Mouse (Mus musculus): ENCODE data around the gene Riok1. TPM values are rescaled to one million over a fixed set of nuclear protein-coding genes. Genes with fewer than 3 reads are reported as not detected.

Riok1 gene
- total RNA-seq, 1 experiment from 2014 or later = 196 TPM

GRCm38 (mm10) chr13:38096207-38096606, 59.4 kb downstream of the Riok1 start:
- no peak for ATAC-seq (replicated peaks in 1 of 2; ENCODE audit: insufficient read depth in 1 of 2, low FRiP score in 2 of 2, low TSS enrichment in 1 of 2, low read depth in 1 of 2, poor library complexity in 2 of 2, severe bottlenecking in 2 of 2)

DNA sequence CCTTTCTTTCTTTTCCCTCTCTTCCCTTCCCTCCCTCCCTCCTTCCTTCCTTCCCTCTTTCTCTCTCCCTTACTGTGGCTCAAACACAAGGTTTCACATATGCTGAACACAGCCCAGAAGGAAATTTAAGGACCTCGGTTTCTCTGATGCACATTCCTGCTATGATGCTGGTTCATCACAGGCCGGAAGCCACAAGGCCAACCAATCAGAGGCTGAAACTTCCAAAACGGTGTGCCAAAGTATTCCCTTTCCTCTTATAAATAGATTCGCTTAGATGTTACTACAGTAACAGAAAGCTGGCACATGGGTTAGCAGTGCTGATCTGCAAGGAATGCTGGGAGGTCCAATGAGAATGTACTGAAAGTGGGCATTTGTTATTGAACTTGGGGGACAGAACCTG, 66.6 kb downstream of the Riok1 start:
- ATAC-seq (replicated peaks in 1 of 2; ENCODE audit: insufficient read depth in 1 of 2, low FRiP score in 2 of 2, low TSS enrichment in 1 of 2, low read depth in 1 of 2, poor library complexity in 2 of 2, severe bottlenecking in 2 of 2) = no peak

GRCm38 (mm10) chr13:38104501-38104900, 67.7 kb downstream of the Riok1 start:
- no peak for ATAC-seq (replicated peaks in 1 of 2; ENCODE audit: insufficient read depth in 1 of 2, low FRiP score in 2 of 2, low TSS enrichment in 1 of 2, low read depth in 1 of 2, poor library complexity in 2 of 2, severe bottlenecking in 2 of 2)

GRCm38 (mm10) chr13:38109081-38109480, 72.3 kb downstream of the Riok1 start:
- no peak for ATAC-seq (replicated peaks in 1 of 2; ENCODE audit: insufficient read depth in 1 of 2, low FRiP score in 2 of 2, low TSS enrichment in 1 of 2, low read depth in 1 of 2, poor library complexity in 2 of 2, severe bottlenecking in 2 of 2)

Other genes with a start within 250 kb of the Riok1 start
- 101 and 117 TPM in 2 replicates for gene Ssr1, start 42.8 kb upstream of the Riok1 start, total RNA-seq (2017)
- gene Cage1, start 74 bp downstream of the Riok1 start, total RNA-seq (2017) = 2.7 and 4.6 TPM in 2 replicates
- 0.35 and 0.69 TPM in 2 replicates for gene Dsp, start 114.3 kb downstream of the Riok1 start, total RNA-seq (2017)
- 131 and 143 TPM in 2 replicates for gene Snrnp48, start 167.9 kb downstream of the Riok1 start, total RNA-seq (2017)

All from hematopoietic stem cell, adult 5-6 weeks (primary cell).